Mouse (Mus musculus) thymus, adult 18-20 months (tissue): Measurements from ENCODE around the gene Rtkn.

Experiments
- DNase-seq, 2 experiments: peaks; one replicate each; pipeline ENCODE4 v3.0.0; 2022; ENCODE audit warnings: mixed read lengths in 2 of 2

The Rtkn gene

DNA sequence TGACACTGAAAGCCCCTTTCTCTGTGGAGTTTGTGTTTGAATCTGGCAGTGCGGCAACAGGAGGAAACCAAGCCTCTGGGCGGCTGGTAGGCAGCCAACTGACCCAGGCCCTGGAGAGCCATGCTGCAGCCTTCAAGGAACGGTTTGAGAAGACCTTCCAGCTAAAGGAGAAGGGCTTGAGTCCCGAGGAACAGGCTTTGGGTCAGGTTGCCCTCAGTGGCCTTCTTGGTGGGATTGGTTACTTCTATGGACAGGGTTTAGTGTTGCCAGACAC is 18.2 kb upstream of the Rtkn start:
- no peak for DNase-seq

- DNase-seq: no peak
These were observed 17.6 kb upstream of the Rtkn start for GRCm38 (mm10) chr6:83117616-83118015.

DNA sequence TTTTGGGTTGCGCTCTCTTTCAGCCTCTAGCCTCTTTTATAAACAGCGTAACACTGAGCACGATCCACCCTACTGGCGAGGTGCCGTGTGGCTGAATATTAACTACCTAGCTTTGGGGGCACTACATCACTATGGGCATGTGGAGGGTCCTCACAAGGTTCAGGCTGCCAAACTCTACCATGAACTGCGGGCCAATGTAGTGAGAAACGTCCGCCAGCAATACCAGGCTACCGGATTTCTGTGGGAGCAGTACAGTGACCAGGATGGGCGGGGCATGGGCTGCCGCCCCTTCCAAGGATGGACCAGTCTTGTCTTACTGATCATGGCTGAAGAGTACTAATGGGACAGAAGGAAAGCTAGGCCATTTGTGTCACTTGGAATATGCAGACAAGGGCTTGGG is 16.9 kb upstream of the Rtkn start:
- DNase-seq: no peak

DNA sequence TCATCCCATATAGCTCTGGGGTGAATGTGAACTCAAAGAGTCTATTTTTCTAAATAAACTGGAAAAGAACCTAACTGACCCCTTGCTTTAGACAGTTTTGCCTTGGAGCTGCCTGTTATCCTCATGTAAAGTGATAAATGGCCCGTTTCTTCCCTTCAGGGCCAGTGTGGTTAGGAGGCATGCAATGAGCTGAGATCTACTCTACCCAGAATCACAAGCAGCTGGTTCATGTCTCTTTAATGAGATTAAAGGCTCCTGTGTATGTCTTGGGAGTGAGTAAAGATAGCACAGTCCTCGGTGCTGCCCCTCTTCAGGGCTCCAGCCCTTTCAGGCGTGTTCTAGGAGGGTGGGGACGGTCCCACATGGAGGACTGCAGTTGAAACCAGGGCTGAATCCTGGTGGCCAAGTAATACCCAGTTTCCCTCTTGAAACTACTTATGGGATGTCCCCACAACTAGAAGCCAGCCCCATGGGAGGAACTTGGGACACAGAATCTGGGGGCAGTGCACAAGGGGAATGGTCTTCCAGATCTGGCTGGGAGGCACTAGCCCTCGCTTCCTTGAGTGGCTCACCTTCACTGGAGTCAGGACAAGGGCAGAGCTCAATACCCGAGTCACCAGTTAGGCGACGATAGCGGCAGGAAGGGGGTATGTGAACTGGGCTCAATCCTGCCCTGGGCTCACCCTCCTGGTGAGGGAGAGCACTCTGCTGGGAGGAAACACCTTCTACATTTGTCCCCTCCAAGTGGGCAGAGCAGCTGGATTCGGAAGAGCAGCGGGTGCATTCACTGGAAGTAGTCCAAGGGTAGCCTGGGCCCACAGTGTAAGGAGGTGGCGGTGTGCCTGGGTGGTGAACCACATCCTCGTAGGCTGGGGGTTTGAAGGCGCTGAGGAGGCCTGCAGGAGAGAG is 16.2 kb upstream of the Rtkn start:
- peak in 1 of 2 experiments; percentile 21 for DNase-seq

- DNase-seq: no peak
These were observed 15.6 kb upstream of the Rtkn start for GRCm38 (mm10) chr6:83119734-83120051.

DNA sequence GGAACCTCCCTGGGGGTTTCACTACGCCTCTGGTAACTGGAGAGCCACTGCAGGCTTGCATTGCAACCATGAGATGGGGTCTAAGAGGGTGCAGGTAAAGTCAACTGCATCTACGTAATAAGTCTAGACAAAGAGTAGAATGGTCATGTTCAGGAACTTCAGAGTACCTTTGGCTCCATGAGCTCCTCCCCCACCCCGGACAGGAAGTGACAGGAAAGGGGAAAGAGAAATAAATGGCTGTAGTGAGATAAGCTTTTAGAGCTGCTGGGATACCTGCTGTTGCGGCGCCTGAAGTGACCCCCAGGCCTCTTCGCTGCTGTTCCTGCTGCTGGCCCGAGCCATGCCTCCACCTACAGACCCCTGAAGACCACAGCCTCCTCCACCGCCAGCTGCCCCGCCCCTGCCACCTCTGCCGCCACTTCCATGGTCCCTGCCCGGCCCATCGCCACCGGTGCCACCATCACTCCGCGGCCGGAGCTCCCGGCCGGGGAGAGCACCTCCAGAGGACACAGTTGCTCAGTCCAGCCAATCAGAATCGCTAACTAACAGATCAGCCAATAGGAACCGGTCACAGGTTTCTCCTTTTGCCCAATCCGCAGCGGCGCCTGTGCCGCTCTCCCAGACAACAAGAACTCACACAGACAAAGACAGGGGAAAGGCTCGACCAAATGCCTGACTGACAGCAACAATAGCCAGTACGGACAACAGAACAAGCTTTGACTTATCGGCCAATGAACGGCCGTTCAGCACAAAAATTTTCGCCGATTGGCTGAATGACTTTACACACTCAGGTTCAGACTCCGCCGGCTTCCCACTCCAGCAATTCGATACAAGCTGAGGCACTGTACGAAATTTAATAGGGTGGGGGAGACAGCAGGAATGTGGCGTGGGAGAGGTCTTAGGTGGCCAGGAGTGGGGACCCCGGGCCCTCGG is 14.1 kb upstream of the Rtkn start, which contains the start of gene Wbp1:
Wbp1 (minus strand) TSS at position 630 of the 933 bp plus-strand sequence.
- peak; percentile 91 to 97 for DNase-seq

GRCm38 (mm10) chr6:83121863-83122710 is 13.2 kb upstream of the Rtkn start:
- peak in 1 of 2 experiments; percentile 44 for DNase-seq

DNA sequence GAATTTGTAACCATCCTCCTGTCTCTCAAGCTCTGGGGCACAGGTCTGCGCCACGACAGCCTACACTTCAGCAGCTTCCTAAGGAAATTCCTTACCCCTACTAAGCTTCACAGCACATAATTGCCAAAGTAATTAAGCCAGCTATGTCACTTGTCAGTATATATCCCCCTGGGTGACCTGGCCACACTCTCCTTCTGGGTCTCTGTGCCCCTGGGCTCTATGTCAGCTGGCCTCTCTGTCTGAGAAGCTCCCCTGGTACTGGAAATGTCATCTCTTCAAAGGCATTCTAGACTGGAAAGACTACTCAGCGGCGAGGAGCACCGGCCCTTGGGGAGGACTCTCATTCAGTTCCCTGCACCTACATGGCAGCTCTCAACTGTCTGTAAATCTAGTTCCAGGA is 12.3 kb upstream of the Rtkn start:
- DNase-seq: no peak

DNA sequence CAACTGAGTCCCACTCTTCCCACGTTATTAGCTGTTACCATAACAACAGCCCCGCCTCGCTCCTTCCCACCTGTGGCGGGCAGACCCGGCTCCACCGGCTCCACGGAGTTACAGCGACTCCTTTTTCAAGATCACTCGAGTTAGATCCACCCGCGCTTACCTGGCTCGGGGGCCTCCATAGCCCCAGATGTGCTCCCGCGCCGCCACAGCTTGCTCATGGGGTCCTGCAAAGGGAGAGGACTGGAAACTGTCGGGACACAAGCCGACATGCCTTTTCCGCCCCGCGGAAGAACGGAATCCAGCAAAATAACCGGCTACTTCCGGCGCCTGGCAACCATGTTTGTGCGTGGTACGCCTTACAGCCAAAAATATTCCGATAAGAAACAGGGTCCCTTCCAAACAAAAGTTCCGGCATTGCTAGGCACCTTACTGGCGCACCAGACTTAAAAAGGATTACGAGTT is 10.4 kb upstream of the Rtkn start:
- DNase-seq: peak; percentile 77 to 87

GRCm38 (mm10) chr6:83125331-83125730 is 9.9 kb upstream of the Rtkn start, which contains the start of gene Ino80b:
TSS of gene Ino80b (minus strand) at chr6:83125431.
- no peak for DNase-seq

DNA sequence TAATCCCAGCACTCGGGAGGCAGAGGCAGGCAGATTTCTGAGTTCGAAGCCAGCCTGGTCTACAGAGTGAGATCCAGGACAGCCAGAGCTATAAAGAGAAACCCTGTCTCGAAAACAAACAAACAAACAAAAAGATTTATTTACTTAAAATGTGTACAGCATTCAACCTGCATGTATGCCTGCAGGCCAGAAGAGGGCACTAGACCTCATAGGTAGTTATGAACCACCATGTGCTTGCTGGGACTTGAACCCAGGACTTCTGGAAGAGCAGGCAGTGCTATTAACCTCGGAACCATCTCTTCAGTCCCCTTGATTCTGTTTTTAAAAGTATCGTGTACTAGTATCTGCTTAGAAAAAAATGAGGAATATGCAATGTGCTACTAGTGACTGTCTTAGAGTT is 7.8 kb upstream of the Rtkn start:
- no peak for DNase-seq

- DNase-seq: no peak
These were observed 3.7 kb upstream of the Rtkn start for GRCm38 (mm10) chr6:83131469-83132034.

- no peak for DNase-seq
These were observed 2.9 kb upstream of the Rtkn start for GRCm38 (mm10) chr6:83132176-83132919.

- DNase-seq: no peak
These were observed 1.0 kb upstream of the Rtkn start for GRCm38 (mm10) chr6:83134226-83134625.

DNA sequence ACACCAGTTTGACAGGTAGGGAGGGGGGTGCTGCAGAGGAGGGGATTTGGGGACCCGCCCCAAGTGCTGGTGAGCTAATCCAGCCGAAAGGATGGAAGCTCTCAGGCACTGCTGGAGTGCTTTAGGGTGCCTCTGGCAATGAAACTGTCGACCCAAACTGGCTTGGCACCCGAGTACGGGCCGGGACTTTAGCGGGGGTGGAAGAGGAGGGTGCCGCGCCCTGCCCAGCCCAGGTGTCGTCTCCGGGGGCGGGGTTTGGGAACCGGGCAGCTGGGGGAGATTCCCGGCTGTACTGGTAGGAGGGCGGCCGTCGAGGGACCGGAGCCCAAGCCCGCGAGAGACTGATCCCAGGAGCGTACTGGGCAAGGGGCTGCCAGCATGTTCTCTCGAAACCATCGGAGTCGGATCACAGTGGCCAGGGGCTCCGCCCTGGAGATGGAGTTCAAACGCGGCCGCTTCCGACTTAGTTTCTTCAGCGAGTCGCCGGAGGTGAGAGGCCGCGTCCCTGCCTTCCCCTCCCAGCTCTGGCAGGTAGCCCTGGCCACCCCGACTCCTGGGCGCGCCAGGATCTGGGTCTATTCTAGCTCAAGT is 403 bp downstream of the Rtkn start:
- no peak for DNase-seq

DNA sequence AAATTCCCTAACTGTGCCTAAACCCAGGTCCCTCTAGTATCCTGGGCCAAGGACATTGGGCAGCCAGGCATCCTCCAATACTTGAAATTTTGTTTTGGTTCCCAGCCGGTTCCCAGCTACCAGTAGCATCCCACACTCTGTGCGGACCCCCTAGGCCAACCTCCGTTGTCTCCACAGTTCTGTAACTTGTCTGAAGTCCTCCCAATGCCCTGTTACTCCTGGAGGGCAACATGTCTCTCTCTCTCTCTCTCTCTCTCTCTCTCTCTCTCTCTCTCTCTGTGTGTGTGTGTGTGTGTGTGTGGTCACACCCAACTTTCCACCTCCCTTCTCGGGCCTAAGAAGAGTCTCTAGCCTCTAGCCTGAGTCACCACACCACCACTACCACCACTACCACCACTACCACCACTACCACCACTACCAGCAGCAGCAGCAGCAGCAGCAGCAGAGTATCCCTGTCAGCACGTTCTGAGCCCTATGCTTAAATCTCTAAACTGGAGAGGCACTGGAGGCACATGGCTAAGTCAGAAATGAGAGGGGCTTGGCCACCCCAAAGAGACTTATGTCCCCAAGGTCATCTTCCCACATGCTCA is 1.1 kb downstream of the Rtkn start:
- no peak for DNase-seq

DNA sequence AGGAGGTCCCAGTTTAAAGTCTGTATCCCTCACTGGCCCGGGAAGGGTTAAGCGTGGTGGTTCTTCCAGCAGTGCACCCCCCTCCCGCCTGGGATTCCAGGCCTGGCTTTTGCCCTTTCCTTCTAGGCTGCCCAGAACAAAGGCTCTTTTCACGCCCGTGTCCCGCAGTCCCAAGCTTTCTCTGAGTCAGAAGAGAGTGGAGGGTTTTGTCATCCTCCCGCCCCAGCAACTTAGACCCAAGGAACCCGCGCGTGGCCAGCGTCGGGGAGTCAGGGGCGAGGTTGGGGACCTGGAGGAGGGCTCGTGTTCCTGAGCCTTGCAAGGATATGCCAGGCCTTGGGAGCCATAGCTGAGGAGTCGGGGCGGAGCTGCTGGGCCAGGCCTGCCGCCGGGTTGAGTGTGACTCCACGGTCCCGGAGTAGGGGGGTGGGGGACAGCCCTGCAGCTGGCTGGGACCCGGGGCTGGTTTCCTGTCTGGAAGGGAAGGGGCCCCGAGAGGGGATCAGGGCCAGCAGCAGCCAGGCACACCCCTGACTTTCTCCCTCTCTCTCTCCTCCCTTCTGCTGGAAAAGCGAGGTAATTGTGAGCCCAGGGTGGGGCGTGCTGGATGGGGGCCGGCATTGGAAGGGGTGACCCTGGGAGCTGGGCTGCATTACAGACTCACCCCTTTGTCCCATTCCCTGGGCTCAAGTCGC is 1.8 kb downstream of the Rtkn start:
- DNase-seq: peak in 1 of 2 experiments; percentile 21

GRCm38 (mm10) chr6:83137576-83137950 is 2.3 kb downstream of the Rtkn start:
- no peak for DNase-seq

DNA sequence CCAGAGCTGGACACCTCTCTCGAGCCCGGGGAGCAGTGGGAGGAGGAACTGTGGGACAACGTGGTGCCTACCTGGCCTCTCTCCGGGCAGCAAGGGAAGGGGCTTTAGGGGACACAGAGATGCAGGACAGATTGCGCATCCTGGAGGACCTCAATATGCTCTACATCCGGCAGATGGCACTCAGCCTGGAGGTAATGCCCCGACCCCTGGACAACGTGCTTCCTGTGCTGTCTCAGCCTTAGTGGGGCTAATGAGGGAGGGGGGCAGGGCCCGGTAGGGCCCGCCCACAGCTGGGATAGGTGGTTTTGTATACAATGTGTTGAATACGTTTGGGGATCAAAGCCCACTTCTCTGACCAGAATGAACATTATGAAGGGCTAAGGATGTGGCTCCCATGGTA is 2.8 kb downstream of the Rtkn start:
- DNase-seq: no peak

DNA sequence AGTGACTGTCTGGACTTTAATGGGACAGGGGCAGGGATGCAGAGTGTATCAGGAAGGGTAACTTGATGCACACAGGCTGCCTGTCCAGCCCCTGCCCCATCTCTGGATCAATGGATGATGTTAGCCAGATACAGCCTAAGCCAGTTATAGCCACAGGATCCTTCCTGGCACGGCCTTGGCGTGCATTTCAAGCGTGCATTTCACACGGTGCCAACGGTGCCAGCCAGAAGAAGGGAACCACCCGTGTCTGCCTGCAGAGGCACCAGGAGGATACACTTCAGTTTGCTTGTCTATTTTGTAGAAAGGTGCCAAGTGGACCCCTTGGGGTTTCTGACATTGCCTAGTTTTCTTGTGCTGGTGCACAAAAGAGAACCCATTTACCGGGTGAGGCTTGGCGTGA is 4.8 kb downstream of the Rtkn start:
- DNase-seq: no peak
